Mouse (Mus musculus) brain, adult 10 weeks (tissue): Measurements from ENCODE around the gene Vmn2r109. TPM values are rescaled to one million over a fixed set of nuclear protein-coding genes. Genes with fewer than 3 reads are reported as not detected.

Experiments
- polyA plus RNA-seq: library from polyadenylated mRNA; stranded (reverse); fragments of 350-450 nt; fragmentation: Illumina TruSeq; extraction: RNeasy Lipid Tissue Mini Kit (QIAGEN cat#74804); gene quantifications from one replicate; pipeline ENCODE4 v1.2.3, GENCODE M21; 2015; ENCODE audit warnings: low read depth, low replicate concordance

Gene Vmn2r109
- not detected for polyA plus RNA-seq

GRCm38 (mm10) chr17:20564656-20565055 is at the start of gene Vmn2r109:
Vmn2r109 (minus strand) TSS chr17:20564756.

GRCm38 (mm10) chr17:20596323-20596722 is 31.8 kb upstream of the Vmn2r109 start, which contains the start of gene Vmn2r110:
Vmn2r110 (minus strand) TSS chr17:20596423.

GRCm38 (mm10) chr17:20497858-20498257 is 66.7 kb downstream of the Vmn2r109 start, which contains the start of gene Vmn1r225:
Vmn1r225 (plus strand) TSS chr17:20498158.

Other genes with a start within 250 kb of the Vmn2r109 start
- gene Vmn2r107, start 219.5 kb downstream of the Vmn2r109 start, polyA plus RNA-seq: not detected
- gene Vmn1r224, start 150.6 kb downstream of the Vmn2r109 start, polyA plus RNA-seq: not detected
- not detected for gene Vmn2r108, start 83.4 kb downstream of the Vmn2r109 start, polyA plus RNA-seq
- gene Vmn1r225, start 66.6 kb downstream of the Vmn2r109 start, polyA plus RNA-seq: not detected
- gene Vmn2r110, start 31.7 kb upstream of the Vmn2r109 start, polyA plus RNA-seq: not detected
- not detected for gene Fpr-rs3, start 60.1 kb upstream of the Vmn2r109 start, polyA plus RNA-seq
- not detected for gene Vmn1r226, start 118.1 kb upstream of the Vmn2r109 start, polyA plus RNA-seq
- not detected for gene Vmn1r227, start 165.1 kb upstream of the Vmn2r109 start, polyA plus RNA-seq
- not detected for gene Vmn1r228, start 221.4 kb upstream of the Vmn2r109 start, polyA plus RNA-seq
- not detected for gene Vmn1r229, start 246.8 kb upstream of the Vmn2r109 start, polyA plus RNA-seq